In the genomic region with DNA sequence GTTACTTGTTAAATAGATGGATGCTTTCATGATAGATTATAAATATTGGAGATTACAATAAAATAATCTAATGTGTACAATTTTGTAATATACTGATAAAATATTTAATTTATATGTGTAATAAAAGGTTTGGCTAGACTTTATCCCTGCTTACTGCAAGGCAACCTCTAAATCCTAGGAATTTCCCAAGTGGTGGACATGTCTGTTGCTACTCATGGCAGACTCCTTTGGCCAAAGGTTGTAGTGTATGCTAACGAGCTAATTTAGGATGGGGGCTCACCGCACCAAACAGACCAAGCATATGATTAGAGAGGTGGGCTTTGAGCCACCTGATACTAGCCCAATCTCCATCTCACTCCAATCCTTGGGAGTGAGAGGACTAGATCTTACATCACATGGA, we compare ENCODE assay signal across 19 mouse cellular contexts.
"Had no signal": no experiment of that assay in that cellular context is flagged by ENCODE, and none has a peak within 500 bp of the region (broad histone marks: within the 10 kb centered on the region; RNA-seq: fewer than 3 reads in every experiment).

No protein-coding gene starts in this region.

- H3K4me1 ChIP-seq: midbrain, embryonic 10.5 days; midbrain, embryonic 12.5 days; neural tube, embryonic 13.5 days; neural tube, embryonic 15.5 days had no signal

- H3K4me2 ChIP-seq: lung, embryonic 14.5 days; midbrain, embryonic 12.5 days; neural tube, embryonic 13.5 days; neural tube, embryonic 15.5 days had no signal

- H3K27me3 ChIP-seq: midbrain, embryonic 12.5 days; neural tube, embryonic 13.5 days; neural tube, embryonic 15.5 days had no signal

- H3K27ac ChIP-seq: midbrain, embryonic 10.5 days; midbrain, embryonic 12.5 days; neural tube, embryonic 13.5 days; neural tube, embryonic 15.5 days had no signal

- H3K4me3 ChIP-seq: midbrain, embryonic 10.5 days; midbrain, embryonic 12.5 days; myocyte; neural tube, embryonic 13.5 days; neural tube, embryonic 15.5 days had no signal

- H3K9ac ChIP-seq: lung, embryonic 14.5 days; midbrain, embryonic 12.5 days; neural tube, embryonic 13.5 days; neural tube, embryonic 15.5 days had no signal

- ATAC-seq: midbrain, embryonic 16.5 days had no signal

- DNase-seq: lung, adult 18-20 months; lung, embryonic 14.5 days; lung, postnatal 10 days; lung, postnatal 4 days; midbrain, embryonic 14.5 days; retina, postnatal 1 day; right cerebral cortex, adult 18-20 months; right cerebral cortex, postnatal 25 days; right cerebral cortex, postnatal 4 days; spleen, adult 18-20 months; thymus, adult 18-20 months; thymus, postnatal 14 days; thymus, postnatal 36 days had no signal

- H3K9me3 ChIP-seq: midbrain, embryonic 10.5 days; midbrain, embryonic 12.5 days; neural tube, embryonic 13.5 days; neural tube, embryonic 15.5 days had no signal

- H3K36me3 ChIP-seq: midbrain, embryonic 10.5 days; midbrain, embryonic 12.5 days; neural tube, embryonic 13.5 days; neural tube, embryonic 15.5 days had no signal
